Mouse (Mus musculus) neural tube, embryonic 11.5 days (tissue): ENCODE data around the gene Krt71. TPM values are rescaled to one million over a fixed set of nuclear protein-coding genes. Genes with fewer than 3 reads are reported as not detected.
"Not testable (repeated sequence)": the region's sequence is repeated elsewhere in the genome, so short reads cannot be mapped to it uniquely, and the experiment has no call there.

ENCODE experiments used
- ATAC-seq: fragments of 200-750 bp; cut with Nextera tagmentation; 2 replicates; pipeline ENCODE4 v1.8.0; 2017; ENCODE audit warnings: moderate number of reproducible peaks, mild to moderate bottlenecking, moderate TSS enrichment, moderate library complexity; ENCODE audit not compliant: insufficient read depth, low FRiP score, low TSS enrichment
- DNase-seq: peaks from one replicate; pipeline ENCODE4 v3.0.0-alpha.2; 2015; ENCODE audit warnings: low spot score
- H3K27ac ChIP-seq: fragments of 300-500 bp; sonication (generic); 2 replicates; pipeline ENCODE4 v1.5.1; 2014; ENCODE audit warnings: low read depth, mild to moderate bottlenecking, low read length
- H3K27me3 ChIP-seq: fragments of 300-500 bp; sonication (generic); 2 replicates; pipeline ENCODE4 v1.6.1; 2014; ENCODE audit warnings: mild to moderate bottlenecking, low read length, mixed read lengths; ENCODE audit not compliant: control insufficient read depth, insufficient read depth
- H3K36me3 ChIP-seq: fragments of 300-500 bp; sonication (generic); 2 replicates; pipeline ENCODE4 v1.6.1; 2014; ENCODE audit warnings: mild to moderate bottlenecking, low read length, moderate library complexity, mixed read lengths; ENCODE audit not compliant: control insufficient read depth, insufficient read depth
- H3K4me1 ChIP-seq: fragments of 300-500 bp; sonication (generic); 2 replicates; pipeline ENCODE4 v1.6.1; 2014; ENCODE audit warnings: low read length, mixed read lengths; ENCODE audit not compliant: control insufficient read depth, insufficient read depth
- H3K4me2 ChIP-seq: fragments of 300-500 bp; sonication (generic); 2 replicates; pipeline ENCODE4 v1.6.1; 2014; ENCODE audit warnings: low read depth, mild to moderate bottlenecking, moderate library complexity
- H3K4me3 ChIP-seq: fragments of 300-500 bp; sonication (generic); 2 replicates; pipeline ENCODE4 v1.5.1; 2014; ENCODE audit warnings: low read depth, low read length
- H3K9ac ChIP-seq: fragments of 300-500 bp; sonication (generic); 2 replicates; pipeline ENCODE4 v1.6.1; 2014; ENCODE audit warnings: mild to moderate bottlenecking, low read length
- H3K9me3 ChIP-seq: fragments of 300-500 bp; sonication (generic); 2 replicates; pipeline ENCODE4 v1.6.1; 2016; ENCODE audit warnings: low read length; ENCODE audit not compliant: control insufficient read depth
- WGBS: fragments of 180-500 bp; shearing (Covaris S2); extraction: QIAGEN DNeasy Blood & Tissue Kit; methylation state at CpG from one replicate; pipeline ENCODE4 v1.1.7; 2014; 5-methylcytosine and 5-hydroxymethylcytosine counted together
- microRNA-seq: library from miRNA; unstranded; fragments of <30 nt; microRNA quantifications from one replicate; pipeline ENCODE4, GENCODE M21; 2016
- polyA plus RNA-seq: library from polyadenylated mRNA; unstranded; fragments of >200 nt; fragmentation: Nextera tagmentation; extraction: Ambion mirVana; gene quantifications from 2 replicates; pipeline ENCODE4 v1.2.1, GENCODE M21; 2014

The Krt71 gene
- polyA plus RNA-seq, 1 experiment from 2014 or later, result not detected

DNA sequence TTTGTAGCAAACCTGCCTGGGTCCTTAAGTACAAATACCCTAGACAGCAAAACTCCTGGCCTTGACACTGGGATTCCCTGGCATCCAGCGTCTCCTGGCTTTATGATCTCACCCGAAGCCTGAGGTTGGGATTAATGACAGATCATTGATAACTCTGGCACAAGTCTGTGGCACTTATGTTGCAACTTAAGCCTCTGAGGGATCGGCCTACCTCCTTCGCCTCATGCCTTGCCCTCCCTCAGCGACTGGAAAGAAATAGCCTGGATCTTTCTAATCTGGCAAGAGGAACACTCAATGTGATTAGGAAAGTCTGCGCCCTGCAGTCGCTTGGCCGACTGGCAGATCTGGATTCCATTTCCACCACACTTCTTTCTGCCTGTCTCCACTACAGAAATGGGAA is 43.0 kb downstream of the Krt71 start:
- DNase-seq (no peak), ATAC-seq (no peak)
- H3K9ac ChIP-seq, result no peak overlapping the region
- H3K27me3 ChIP-seq, result no peaks in the 10 kb centered on the region
- no peaks in the 10 kb centered on the region for H3K9me3 ChIP-seq
- no peaks in the 10 kb centered on the region for H3K36me3 ChIP-seq
- H3K4me1 ChIP-seq, result no peaks in the 10 kb centered on the region
- no peak overlapping the region for H3K27ac ChIP-seq
- H3K4me2 ChIP-seq, result no peak overlapping the region
- no peak overlapping the region for H3K4me3 ChIP-seq
- 88% methylated on average over 8 of the region's 8 CpGs for WGBS

DNA sequence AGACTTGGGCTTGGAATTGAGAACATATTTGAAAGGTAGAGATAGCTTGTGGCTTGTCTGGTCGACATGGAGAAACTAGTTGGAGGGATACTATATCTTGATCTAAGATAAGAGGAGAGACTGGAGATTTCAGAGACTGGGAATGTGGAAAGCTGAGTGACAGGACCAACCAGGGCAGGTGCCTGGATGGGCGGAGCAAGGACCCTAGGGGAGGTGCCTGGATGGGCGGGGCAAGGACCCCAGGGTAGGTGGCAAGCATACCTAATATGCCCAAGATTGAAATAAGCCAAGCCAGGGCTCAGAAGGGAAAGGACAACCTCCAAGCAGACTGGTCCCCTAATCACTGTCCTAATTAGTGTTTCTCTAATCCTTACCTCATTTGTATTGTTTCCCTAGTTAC is 43.7 kb downstream of the Krt71 start:
- Histone ChIP-seq H3K4me1 (no peaks in the 10 kb centered on the region), H3K4me3 (no peak overlapping the region), H3K36me3 (no peaks in the 10 kb centered on the region), H3K4me2 (no peak overlapping the region), H3K27ac (no peak overlapping the region), H3K9ac (no peak overlapping the region), H3K9me3 (no peaks in the 10 kb centered on the region), H3K27me3 (no peaks in the 10 kb centered on the region)
- ATAC-seq (no peak), DNase-seq (no peak)
- WGBS, result 63% methylated on average over 3 of the region's 3 CpGs

DNA sequence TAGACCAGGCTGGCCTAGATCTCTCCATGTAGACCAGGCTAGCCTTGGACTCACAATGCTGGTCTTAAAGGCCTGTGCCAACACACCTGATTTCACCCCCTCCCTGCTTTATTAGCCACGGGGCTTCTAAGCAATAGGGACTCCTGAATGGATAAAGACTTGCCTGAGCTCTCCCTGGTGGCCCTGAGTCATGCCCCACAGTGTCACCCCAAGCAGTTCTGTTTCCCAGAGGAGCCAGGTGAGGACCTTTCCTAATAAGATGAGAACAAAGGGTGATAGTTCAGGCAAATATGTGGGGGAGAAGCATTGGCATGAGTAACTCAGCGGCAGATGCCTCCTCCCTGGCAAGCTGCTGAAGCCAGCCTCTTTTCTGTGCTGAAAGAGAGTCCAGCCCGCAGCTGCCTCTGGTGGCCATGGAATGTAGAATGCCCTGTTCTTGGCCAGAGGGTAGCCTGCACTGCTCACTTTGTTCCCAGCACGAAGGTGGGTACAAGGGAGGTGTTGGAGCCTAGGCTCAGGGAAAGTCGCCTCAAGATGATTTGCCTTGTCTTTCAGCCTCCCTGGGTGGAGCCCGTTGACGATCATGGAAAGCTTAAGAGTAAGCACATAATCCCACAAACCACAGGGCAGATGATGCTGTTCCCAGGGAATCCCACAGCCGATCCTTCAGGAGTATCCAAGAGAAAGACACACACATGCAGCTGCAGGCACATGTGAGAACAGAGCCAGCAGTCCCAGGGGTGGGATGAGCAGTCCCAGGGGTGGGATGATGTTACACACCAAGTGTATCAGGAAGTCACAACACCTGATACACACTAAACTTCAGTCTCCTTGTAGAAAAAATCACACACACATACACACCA is 45.4 kb downstream of the Krt71 start:
- H3K27ac ChIP-seq, result no peak overlapping the region
- 77% methylated on average over 8 of the region's 8 CpGs for WGBS
- H3K36me3 ChIP-seq, result no peaks in the 10 kb centered on the region
- no peak overlapping the region for H3K4me3 ChIP-seq
- DNase-seq, result no peak
- no peak overlapping the region for H3K4me2 ChIP-seq
- H3K4me1 ChIP-seq, result no peaks in the 10 kb centered on the region
- H3K9ac ChIP-seq, result no peak overlapping the region
- H3K27me3 ChIP-seq, result no peaks in the 10 kb centered on the region
- no peak for ATAC-seq
- no peaks in the 10 kb centered on the region for H3K9me3 ChIP-seq

DNA sequence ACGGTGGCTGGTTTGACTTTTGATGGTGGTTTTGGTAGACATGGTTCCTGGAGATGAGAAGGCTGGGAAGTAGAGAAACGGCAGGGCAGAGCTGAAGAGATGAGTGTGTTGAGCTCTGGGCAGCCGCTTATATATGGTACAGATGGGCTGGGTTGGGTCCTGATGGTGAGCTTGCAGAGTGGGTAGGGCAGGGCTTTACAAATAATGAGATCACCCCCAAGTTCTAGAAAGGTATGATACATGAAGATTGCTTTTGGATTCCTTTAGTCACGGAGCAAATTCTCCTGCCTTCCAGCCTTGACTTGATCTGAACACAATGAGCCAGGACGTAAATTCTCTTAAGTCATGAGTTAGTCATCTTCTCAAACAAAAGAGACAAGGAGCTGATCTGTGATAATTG is 48.7 kb downstream of the Krt71 start, which contains the start of gene Krt6a:
Gene Krt6a (minus strand): TSS at position 101 of the 400 bp plus-strand sequence.
- Histone ChIP-seq H3K27me3 (no peaks in the 10 kb centered on the region), H3K9ac (no peak within 1 kb of the TSS), H3K4me2 (no peak within 1 kb of the TSS), H3K9me3 (no peaks in the 10 kb centered on the region), H3K4me3 (no peak within 1 kb of the TSS), H3K27ac (no peak within 1 kb of the TSS), H3K4me1 (no peaks in the 10 kb centered on the region), H3K36me3 (no peaks in the 10 kb centered on the region)
- DNase-seq, result no peak
- ATAC-seq, result no peak
- 86% methylated on average over 5 of the region's 5 CpGs for WGBS

DNA sequence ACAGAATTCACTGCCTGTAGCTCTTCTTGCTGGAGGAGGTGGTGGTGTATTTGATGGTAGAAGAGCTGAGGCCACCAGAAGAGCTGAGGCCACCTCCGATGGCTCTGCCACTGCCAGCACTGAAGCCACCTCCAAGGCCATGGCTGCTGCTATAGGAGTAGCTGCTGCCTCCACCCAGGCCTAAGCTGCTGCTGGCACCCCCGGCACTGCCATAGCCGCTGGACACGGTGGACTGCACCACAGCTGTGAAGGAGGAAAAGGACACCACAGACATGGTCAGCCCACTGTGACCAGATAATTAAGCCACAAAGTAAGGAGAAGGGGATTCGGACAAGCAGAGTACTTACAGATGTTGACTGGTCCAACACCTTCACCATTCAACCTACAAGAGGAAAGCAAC is 52.4 kb downstream of the Krt71 start:
- not testable (repeated sequence) for H3K4me1 ChIP-seq, H3K36me3 ChIP-seq, H3K27ac ChIP-seq, ATAC-seq, H3K4me2 ChIP-seq, DNase-seq, H3K27me3 ChIP-seq, H3K9me3 ChIP-seq, H3K4me3 ChIP-seq, H3K9ac ChIP-seq
- WGBS, result 90% methylated on average over 5 of the region's 5 CpGs

DNA sequence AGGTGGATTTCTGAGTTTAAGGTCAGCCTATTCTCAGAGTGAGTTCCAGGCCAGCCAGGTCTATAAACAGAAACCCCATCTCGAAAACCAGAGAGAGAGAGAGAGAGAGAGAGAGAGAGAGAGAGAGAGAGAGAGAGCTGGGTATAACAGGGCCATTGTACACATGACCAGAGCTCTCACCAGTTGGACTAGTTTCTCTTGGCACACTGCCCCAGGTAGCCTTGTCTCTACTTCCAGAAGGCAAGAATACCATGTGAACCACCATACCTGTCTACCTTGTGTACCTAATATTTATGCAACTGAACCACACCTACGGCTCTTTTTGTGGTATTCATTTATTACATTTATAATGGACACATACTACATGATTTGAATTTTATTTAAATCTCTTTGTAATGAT is 54.7 kb downstream of the Krt71 start:
- 78% methylated on average over 2 of the region's 2 CpGs for WGBS
- no peak for ATAC-seq
- DNase-seq, result no peak
- Histone ChIP-seq H3K27me3 (no peaks in the 10 kb centered on the region), H3K9me3 (no peaks in the 10 kb centered on the region), H3K4me3 (no peak overlapping the region), H3K36me3 (no peaks in the 10 kb centered on the region), H3K9ac (no peak overlapping the region), H3K4me1 (no peaks in the 10 kb centered on the region), H3K27ac (no peak overlapping the region), H3K4me2 (no peak overlapping the region)

Small RNA genes lying within 50 kb of the gene (microRNA-seq; reads per million reads assigned to microRNA genes)
- not detected for gene Gm44323
- not detected for gene Gm44342

Other genes starting within 250 kb of the Krt71 start
- not detected in 2 replicates for gene Gm49425, start 225.8 kb downstream of the Krt71 start, polyA plus RNA-seq
- gene Krt84, start 210.3 kb downstream of the Krt71 start, polyA plus RNA-seq, result not detected in 2 replicates
- gene Krt82, start 192.4 kb downstream of the Krt71 start, polyA plus RNA-seq, result not detected in 2 replicates
- 0.37 and 0.85 TPM in 2 replicates for gene Krt90, start 180.2 kb downstream of the Krt71 start, polyA plus RNA-seq
- gene Krt75, start 169.2 kb downstream of the Krt71 start, polyA plus RNA-seq, result not detected in 2 replicates
- gene Gm5414, start 114.9 kb downstream of the Krt71 start, polyA plus RNA-seq, result not detected in 2 replicates
- not detected in 2 replicates for gene Gm5478, start 95.7 kb downstream of the Krt71 start, polyA plus RNA-seq
- gene Krt6b, start 62.8 kb downstream of the Krt71 start, polyA plus RNA-seq, result not detected in 2 replicates
- gene Krt6a, start 48.8 kb downstream of the Krt71 start, polyA plus RNA-seq, result 0.09 TPM in 1 of 2 replicates, not detected in the other
- gene Krt5, start 30.2 kb downstream of the Krt71 start, polyA plus RNA-seq, result 5.0 and 6.4 TPM in 2 replicates
- not detected in 2 replicates for gene Krt72, start 43.4 kb upstream of the Krt71 start, polyA plus RNA-seq
- gene Krt73, start 59.2 kb upstream of the Krt71 start, polyA plus RNA-seq, result not detected in 2 replicates
- gene Krt2, start 75.1 kb upstream of the Krt71 start, polyA plus RNA-seq, result not detected in 2 replicates
- 0.53 and 0.74 TPM in 2 replicates for gene Krt1, start 107.7 kb upstream of the Krt71 start, polyA plus RNA-seq
- gene Krt77, start 126.6 kb upstream of the Krt71 start, polyA plus RNA-seq, result not detected in 2 replicates
- gene Krt76, start 149.8 kb upstream of the Krt71 start, polyA plus RNA-seq, result not detected in 2 replicates
- not detected in 2 replicates for gene Krt4, start 181.6 kb upstream of the Krt71 start, polyA plus RNA-seq
- gene Krt79, start 197.2 kb upstream of the Krt71 start, polyA plus RNA-seq, result 0.21 TPM in 1 of 2 replicates, not detected in the other
- gene Krt78, start 211.2 kb upstream of the Krt71 start, polyA plus RNA-seq, result not detected in 2 replicates